Mouse (Mus musculus): ENCODE data around the gene Cenpf. TPM values are rescaled to one million over a fixed set of nuclear protein-coding genes. Genes with fewer than 3 reads are reported as not detected.

Gene Cenpf
- total and polyA plus RNA-seq, 2 experiments, result 0.01 to 0.18 TPM

DNA sequence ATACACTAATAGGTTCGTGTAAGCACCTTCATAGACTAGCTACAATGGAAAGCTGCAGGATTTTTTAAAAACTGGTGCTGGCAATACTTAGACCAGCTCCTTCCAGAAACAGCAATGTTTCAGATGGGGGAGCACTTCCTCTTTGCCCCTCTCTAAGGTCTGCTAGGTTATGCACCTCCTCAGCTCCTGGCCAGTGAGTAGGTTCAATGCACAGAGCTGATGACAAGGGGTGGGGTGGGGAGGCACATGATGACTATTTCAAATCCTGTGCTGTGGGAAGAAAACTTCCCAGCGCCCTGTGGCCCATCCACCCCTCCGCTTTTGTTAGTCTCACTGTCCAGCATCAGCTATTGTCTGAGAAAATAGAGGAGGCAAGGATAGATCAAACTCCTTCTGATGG lies 79.8 kb downstream of the Cenpf start:
- H3K27ac ChIP-seq (replicated peaks; ENCODE audit: insufficient read depth, low read depth, low read length), result no peak overlapping the region
- no peaks in the 10 kb centered on the region for H3K36me3 ChIP-seq (ENCODE audit: control insufficient read depth, insufficient read depth, low read length)
- no peak overlapping the region for H3K4me3 ChIP-seq (ENCODE audit: insufficient read depth, low read depth, low read length)
- no peaks in the 10 kb centered on the region for H3K79me2 ChIP-seq (ENCODE audit: control insufficient read depth, insufficient read depth, low read length)
- WGBS, result 78% methylated on average over 3 of the region's 3 CpGs
- H3K9ac ChIP-seq (ENCODE audit: low read depth, low read length), result no peak overlapping the region
- no peak for DNase-seq (ENCODE audit: extremely low read depth, low read depth, low spot score)
- H3K27me3 ChIP-seq (ENCODE audit: control insufficient read depth, insufficient read depth, low read length), result no peaks in the 10 kb centered on the region
- TF ChIP-seq CTCF (IDR thresholded peaks at IDR 0.05; ENCODE audit: low read depth, low read length) (no peak), POLR2A (IDR thresholded peaks at IDR 0.05; ENCODE audit: extremely low read depth, insufficient read depth, low read length) (no peak)
- no peaks in the 10 kb centered on the region for H3K4me1 ChIP-seq (ENCODE audit: control insufficient read depth, insufficient read depth, low read length)

- Histone ChIP-seq H3K9ac (ENCODE audit: low read depth, low read length) (no peak overlapping the region), H3K36me3 (ENCODE audit: control insufficient read depth, insufficient read depth, low read length) (no peaks in the 10 kb centered on the region), H3K4me1 (ENCODE audit: control insufficient read depth, insufficient read depth, low read length) (no peaks in the 10 kb centered on the region), H3K27ac (replicated peaks; ENCODE audit: insufficient read depth, low read depth, low read length) (no peak overlapping the region), H3K4me3 (ENCODE audit: insufficient read depth, low read depth, low read length) (no peak overlapping the region), H3K79me2 (ENCODE audit: control insufficient read depth, insufficient read depth, low read length) (no peaks in the 10 kb centered on the region), H3K27me3 (ENCODE audit: control insufficient read depth, insufficient read depth, low read length) (no peaks in the 10 kb centered on the region)
- 92% methylated on average over 8 of the region's 8 CpGs for WGBS
- no peak for TF ChIP-seq CTCF (IDR thresholded peaks at IDR 0.05; ENCODE audit: low read depth, low read length)
- no peak for TF ChIP-seq POLR2A (IDR thresholded peaks at IDR 0.05; ENCODE audit: extremely low read depth, insufficient read depth, low read length)
- no peak for DNase-seq (ENCODE audit: extremely low read depth, low read depth, low spot score)
These were observed 82.2 kb downstream of the Cenpf start for GRCm38 (mm10) chr1:189605598-189606126.

GRCm38 (mm10) chr1:189597096-189597495 lies 90.8 kb downstream of the Cenpf start:
- no peak for DNase-seq (ENCODE audit: extremely low read depth, low read depth, low spot score)
- Histone ChIP-seq H3K79me2 (ENCODE audit: control insufficient read depth, insufficient read depth, low read length) (no peaks in the 10 kb centered on the region), H3K27ac (replicated peaks; ENCODE audit: insufficient read depth, low read depth, low read length) (no peak overlapping the region), H3K9ac (ENCODE audit: low read depth, low read length) (no peak overlapping the region), H3K36me3 (ENCODE audit: control insufficient read depth, insufficient read depth, low read length) (no peaks in the 10 kb centered on the region), H3K4me3 (ENCODE audit: insufficient read depth, low read depth, low read length) (no peak overlapping the region), H3K27me3 (ENCODE audit: control insufficient read depth, insufficient read depth, low read length) (no peaks in the 10 kb centered on the region; the same call in 1 of the 2 replicates), H3K4me1 (ENCODE audit: control insufficient read depth, insufficient read depth, low read length) (no peaks in the 10 kb centered on the region)
- TF ChIP-seq CTCF (IDR thresholded peaks at IDR 0.05; ENCODE audit: low read depth, low read length) (no peak), POLR2A (IDR thresholded peaks at IDR 0.05; ENCODE audit: extremely low read depth, insufficient read depth, low read length) (no peak)
- 86% methylated on average over 3 of the region's 3 CpGs for WGBS

Other genes with a start within 250 kb of the Cenpf start
- gene Ptpn14, start 40.2 kb upstream of the Cenpf start, total RNA-seq (2014; rRNA removed), result 0.74 and 1.1 TPM in 2 replicates
- gene Ptpn14, start 40.2 kb upstream of the Cenpf start, polyA plus RNA-seq (2012; rRNA removed), result 0.39 and 0.55 TPM in 2 replicates
- gene Smyd2, start 234.3 kb upstream of the Cenpf start, total RNA-seq (2014; rRNA removed), result 18.2 and 19.9 TPM in 2 replicates
- gene Smyd2, start 234.3 kb upstream of the Cenpf start, polyA plus RNA-seq (2012; rRNA removed), result 27.7 and 33.5 TPM in 2 replicates

Measured in liver, adult 2 months (tissue).